Mouse (Mus musculus): ENCODE results near the gene Dnttip2. TPM values are rescaled to one million over a fixed set of nuclear protein-coding genes. Genes with fewer than 3 reads are reported as not detected.
"Not testable (repeated sequence)": the region's sequence is repeated elsewhere in the genome, so short reads cannot be mapped to it uniquely, and the experiment has no call there.

Gene Dnttip2
- total RNA-seq, 2 experiments from 2014 or later: 43.6 to 44.9 TPM

DNA sequence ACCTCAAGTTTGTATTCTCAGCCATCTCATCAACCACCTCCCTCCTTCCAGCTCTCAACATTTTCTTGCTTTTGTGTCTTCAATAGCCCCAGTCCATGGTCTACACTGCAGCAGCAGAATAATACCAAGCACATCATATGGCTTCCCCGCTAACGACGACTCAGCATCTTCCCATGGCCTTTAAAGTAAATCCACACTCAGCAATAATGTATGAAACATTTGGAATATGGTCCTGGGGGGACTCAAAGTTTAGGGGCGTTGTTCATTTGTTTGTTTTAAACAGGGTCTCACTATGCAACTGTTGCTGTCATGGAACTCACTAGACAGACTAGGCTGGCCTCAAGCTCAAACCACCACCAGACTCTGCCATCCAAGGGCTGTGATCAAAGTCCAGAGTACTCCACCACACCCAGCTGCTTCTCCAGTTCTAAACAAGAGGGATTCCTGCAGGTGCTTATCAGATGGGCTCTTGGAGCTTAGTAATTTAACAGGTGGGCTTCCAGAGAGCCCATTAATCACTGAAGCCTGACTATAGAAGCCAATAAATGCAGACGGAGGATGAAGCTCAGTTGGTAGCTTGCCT lies 14.5 kb downstream of the Dnttip2 start:
- no peak for DNase-seq (ENCODE audit: low spot score in 2 of 2)

DNA sequence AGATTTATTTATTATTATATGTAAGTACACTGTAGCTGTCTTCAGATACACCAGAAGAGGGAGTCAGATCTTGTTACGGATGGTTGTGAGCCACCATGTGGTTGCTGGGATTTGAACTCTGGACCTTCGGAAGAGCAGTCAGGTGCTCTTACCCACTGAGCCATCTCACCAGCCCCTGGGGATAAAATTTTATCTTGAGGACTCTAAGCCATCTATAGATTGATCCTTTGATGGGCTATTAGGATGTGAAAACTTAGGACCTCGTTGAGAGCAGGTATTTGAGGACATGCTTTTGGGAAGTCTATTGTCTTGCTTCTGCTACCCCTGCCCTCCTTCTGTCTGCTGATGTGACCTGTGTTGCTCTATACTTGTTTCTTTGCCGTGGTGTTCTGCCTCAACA lies 15.2 kb downstream of the Dnttip2 start:
- DNase-seq (ENCODE audit: low spot score in 2 of 2): not testable (repeated sequence)

DNA sequence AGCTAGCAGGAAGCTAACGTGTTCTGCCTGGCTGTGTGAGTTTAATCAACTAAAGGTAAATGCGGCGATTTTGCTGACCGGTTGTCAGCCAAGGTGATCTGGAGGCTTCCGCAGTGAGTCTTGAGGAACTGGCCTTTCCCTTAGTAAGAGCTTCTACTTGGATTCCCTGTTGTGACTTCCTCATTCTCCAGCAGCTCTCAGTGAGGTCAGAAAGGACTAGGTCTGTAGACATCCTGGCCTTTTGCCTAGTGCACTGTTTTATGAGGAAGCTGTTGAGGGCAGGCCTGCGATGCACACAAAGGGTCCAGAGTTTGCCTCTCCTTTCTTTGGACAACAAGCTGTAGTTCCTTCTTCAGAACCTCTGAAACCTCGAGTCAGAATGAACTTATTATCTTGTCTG lies 16.5 kb downstream of the Dnttip2 start:
- DNase-seq (ENCODE audit: low spot score in 2 of 2): no peak

GRCm38 (mm10) chr3:122291828-122292227 lies 17.6 kb downstream of the Dnttip2 start:
- DNase-seq (ENCODE audit: low spot score in 2 of 2): no peak

DNA sequence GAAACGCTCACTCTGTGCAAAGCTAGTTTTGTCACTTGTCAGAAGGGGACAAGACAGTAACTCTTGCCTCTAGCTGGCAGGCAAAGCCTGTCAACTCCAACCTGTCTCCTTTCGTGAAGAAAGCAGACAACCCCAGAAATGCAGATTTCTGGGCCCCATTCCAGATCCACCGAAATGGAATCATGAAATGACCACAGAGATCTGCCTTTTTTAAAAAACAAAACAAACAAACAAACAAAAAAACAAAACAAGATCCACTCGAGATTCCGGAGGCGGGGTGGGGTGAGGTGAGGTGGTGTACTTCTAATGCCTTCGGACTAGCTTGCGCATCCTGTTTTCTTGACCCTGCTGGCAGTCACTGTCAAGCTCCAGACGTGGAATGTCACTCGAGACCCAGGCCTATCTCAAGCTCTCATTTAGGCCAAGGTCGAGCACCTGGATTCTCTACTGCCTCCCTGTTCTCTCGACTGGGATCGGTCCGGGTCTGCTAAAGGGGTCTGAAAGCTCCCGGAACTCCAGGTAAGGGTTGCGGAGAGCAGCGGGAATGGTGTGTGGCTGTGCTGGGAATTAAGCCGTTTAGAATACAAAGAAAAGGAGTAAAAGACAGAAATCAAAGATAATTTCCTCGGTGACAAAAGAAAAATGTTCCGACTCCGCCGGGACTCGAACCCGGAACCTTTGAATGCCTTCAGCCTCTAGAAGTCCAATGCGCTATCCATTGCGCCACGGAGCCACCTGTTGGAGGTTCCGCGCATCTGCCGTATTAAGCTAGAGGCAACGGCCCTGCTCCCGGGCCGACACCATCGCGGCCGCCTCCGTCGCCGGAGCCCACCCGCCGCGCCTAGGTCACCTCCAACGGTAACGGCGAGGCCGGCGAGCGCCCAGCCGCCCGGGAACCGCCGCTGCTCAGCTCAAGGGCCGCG lies 18.4 kb downstream of the Dnttip2 start:
- peak; percentile 98 to 99 for DNase-seq (ENCODE audit: low spot score in 2 of 2)

DNA sequence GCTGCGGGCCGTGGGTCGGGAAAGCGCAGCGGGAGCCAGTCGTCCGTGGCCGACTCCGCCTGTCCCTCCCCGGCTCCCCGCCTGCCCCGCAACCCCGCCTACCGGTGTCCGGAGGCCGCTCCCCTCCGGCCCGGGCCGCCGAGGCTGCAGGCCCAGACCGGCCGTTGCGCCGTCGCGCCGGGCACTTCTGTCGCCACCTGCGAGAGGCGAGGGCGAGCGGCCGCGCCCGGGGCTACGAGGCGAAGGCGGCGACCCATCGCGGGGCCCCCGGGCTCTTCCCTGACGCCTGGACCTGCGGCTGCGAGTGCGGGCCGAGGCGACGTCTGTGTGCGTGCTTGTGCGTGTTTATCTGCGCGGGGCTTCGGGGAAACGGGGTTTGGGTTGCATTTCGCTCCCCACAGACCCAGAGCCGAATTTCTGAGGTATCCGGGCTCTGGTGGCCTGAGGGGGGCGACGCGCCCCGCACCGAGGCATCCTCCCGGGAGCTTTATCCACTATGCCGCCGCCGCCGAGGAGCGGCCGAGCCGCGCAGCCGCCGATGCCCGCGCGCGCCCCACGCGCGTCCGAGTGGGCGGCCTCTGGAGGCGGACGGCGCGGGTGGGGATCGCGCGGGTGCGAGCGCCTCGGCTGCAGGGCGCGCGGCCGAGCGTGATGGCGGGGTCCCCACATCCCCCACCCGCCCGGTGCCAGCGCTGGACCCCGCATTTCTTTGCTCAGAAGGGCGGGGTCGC lies 19.2 kb downstream of the Dnttip2 start:
- peak in 1 of 2 experiments; percentile 58 for DNase-seq (ENCODE audit: low spot score in 2 of 2)

DNA sequence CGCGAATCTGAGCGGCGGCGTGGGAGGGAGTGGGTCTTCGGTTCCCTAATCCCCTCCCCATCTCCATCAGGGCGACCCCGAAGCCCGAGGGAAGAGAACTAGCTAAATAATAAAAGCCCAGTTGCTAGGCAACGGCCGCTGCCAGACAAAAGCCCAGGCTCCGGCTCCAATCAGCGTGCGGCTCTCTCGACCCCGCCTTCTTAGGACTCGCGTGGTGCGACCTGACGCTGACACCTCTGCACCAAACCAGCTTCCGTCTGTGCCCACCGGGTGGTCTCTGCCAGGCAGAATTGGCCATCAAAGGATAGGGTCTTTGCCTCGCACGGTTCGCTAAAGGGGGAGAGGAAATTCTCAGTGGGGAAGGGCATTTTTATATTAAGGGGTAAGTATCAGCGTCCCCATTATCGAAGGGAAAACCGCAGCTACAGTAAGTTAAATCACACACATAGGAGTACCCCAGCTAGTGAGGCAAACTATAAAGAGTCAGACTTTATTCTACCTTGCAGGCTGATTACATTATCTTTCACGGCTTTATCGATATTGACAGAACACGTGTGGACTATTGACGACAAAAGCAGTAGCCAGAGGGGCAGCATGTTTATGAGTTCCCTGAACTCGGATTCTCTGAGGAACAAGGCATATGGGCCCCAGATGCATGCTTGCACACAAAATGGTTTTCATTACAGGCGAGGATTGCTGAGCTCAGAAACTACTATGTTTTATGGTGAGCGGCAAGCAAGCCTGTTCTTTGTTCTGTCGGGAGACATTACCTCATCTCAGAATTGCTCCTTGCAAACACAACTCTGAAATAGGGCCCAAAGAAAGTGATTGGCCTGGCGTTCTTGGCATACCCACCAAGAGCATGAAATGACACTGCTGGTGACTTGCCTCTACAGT lies 20.0 kb downstream of the Dnttip2 start, which contains the start of gene Bcar3:
Bcar3 (plus strand) TSS at position 183 of the 897 bp plus-strand sequence.
- peak; percentile 76 to 80 for DNase-seq (ENCODE audit: low spot score in 2 of 2)

GRCm38 (mm10) chr3:122295511-122295910 lies 21.3 kb downstream of the Dnttip2 start:
- DNase-seq (ENCODE audit: low spot score in 2 of 2): peak; percentile 35 to 53

DNA sequence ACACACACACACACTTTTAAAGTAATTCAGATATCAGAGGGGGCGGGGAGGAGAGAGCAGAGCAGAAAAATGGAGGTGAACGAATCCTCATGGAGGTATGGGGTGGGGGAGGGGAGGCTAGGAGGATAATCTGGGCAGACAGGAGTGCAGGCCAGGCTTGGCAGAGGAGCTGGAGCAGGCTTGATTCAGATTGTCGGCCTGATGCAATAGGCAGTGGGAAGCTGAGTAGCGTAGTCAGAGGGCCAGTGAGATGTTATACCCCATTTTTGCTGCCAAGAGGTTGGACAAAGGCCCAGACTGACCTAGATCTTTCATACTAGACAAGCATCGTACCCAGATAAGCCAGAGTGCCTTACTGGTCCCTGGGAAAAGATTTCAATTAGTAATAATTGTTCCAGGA lies 22.8 kb downstream of the Dnttip2 start:
- peak in 1 of 2 experiments; percentile 26 for DNase-seq (ENCODE audit: low spot score in 2 of 2)

GRCm38 (mm10) chr3:122300983-122301919 lies 27.1 kb downstream of the Dnttip2 start:
- peak; percentile 44 to 60 for DNase-seq (ENCODE audit: low spot score in 2 of 2)

GRCm38 (mm10) chr3:122304560-122304959 lies 30.4 kb downstream of the Dnttip2 start:
- DNase-seq (ENCODE audit: low spot score in 2 of 2): no peak

DNA sequence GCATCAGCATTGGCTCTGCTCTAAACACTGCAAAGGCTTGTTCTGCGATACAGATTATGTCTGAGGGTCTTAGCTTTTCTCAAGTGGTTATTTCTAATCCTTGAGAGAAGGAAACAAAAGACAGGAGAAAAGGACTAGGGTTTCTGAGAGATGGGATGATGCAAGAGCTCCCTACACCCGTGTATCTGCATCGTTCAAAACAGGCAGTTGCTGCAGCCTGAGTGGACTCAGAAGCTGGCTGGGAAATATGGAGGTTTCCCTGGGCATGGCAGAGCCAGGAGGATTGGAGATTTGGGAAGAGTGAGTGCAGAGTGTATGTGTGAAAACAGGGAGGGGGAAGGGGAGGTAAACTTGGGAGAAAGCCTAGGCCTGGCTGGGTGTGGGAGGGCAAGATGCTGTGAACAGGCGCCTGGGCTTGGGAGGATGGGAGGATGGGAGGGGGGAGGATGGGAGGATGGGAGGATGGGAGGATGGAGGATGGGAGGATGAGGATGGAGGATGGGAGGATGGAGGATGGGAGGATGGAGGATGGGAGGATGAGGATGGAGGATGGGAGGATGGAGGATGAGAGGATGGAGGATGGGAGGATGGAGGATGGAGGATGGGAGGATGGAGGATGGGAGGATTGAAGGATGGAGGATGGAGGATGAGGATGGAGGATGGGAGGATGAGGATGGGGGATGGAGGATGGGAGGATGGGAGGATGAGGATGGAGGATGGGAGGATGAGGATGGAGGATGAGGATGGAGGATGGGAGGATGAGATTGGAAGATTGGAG lies 33.9 kb downstream of the Dnttip2 start:
- no peak for DNase-seq (ENCODE audit: low spot score in 2 of 2)

DNA sequence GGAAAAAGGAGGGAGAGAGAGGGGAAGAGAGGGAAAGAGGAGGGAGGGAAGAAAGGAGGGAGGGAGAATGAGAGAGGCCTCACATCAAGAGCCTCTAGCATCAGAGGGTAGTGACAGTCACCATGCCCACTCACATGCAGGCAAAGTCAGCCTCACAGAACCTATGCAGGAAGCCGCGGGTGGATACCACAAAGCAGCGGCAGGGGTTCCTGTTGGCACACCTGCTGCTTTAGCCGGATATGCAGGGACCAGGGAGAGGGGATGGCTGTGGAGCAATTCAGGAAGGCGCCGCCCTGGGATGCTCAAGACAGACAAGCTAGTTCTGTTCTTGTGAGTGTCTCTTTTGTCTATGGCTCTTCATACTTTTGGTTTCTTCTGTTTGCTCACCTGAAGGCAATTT lies 34.8 kb downstream of the Dnttip2 start:
- DNase-seq (ENCODE audit: low spot score in 2 of 2): no peak

DNA sequence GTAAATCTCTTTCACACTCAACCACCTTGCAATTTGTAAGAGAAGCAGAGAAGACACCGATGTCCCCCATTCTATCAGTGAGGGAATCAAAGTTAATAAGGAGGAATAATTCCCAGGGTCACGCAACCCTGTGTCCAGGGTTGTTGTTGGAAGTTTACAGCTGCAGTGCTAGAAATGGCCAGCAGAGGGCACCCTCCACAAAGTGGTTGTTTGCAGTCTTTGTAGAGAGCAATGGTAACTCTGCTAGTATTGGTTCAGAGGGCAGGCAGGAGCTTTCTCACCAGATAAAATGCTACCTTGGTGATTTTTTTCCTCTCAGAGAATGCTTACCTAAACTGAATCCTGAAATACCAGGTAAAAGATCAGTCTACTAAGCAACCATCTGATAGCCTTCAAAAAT lies 37.9 kb downstream of the Dnttip2 start:
- peak; percentile 90 to 92 for DNase-seq (ENCODE audit: low spot score in 2 of 2)

GRCm38 (mm10) chr3:122312936-122313629 lies 38.9 kb downstream of the Dnttip2 start:
- DNase-seq (ENCODE audit: low spot score in 2 of 2): no peak

- DNase-seq (ENCODE audit: low spot score in 2 of 2): no peak
Observed at GRCm38 (mm10) chr3:122313936-122314335, 39.7 kb downstream of the Dnttip2 start.

DNA sequence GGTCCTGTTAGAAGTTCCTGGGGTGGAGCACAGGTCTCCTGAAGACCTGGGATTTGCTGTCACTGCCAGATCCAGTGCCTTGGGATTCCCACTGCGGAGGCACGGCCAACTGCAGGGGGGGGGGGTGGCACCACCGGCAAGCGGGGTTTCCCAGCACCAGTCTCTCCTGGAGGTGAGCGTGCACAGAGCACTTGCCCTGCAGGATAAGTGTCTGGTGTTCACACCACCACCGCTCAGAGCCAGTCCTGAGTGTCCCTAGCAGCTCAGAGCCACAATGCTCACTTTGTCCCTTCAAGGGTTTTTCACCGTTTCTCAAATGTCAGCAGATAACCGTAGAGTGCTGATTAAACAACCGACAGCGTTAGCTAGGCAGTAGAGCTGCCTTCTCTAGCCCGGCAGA lies 42.4 kb downstream of the Dnttip2 start:
- no peak for DNase-seq (ENCODE audit: low spot score in 2 of 2)

DNA sequence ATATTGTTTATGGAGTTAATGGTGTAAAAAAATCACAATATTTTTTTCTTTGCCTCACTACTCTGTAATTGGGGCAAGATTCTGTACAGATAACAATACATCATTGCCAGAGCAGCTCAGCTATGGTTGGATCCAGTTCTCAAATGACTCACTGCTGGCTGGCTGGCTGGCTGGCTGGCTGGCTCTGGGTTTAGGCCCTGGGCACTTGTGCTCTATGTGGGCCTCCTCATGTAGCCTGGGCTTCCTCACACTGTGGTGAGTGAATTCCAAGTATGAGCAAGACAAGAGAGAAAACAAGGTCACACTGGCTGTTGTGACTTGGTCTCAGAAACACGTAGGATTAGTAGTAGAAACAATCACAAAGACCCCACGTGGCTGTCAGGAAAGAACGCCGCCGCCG lies 43.2 kb downstream of the Dnttip2 start:
- DNase-seq (ENCODE audit: low spot score in 2 of 2): peak in 1 of 2 experiments; percentile 21
